Mouse (Mus musculus): ENCODE measurements around the gene Cfap52. TPM values are rescaled to one million over a fixed set of nuclear protein-coding genes. Genes with fewer than 3 reads are reported as not detected.
A peak's percentile ranks its signal among the peaks of the same experiment; 100 is the strongest.

The Cfap52 gene
- total RNA-seq, 1 experiment from 2014 or later, result not detected

DNA sequence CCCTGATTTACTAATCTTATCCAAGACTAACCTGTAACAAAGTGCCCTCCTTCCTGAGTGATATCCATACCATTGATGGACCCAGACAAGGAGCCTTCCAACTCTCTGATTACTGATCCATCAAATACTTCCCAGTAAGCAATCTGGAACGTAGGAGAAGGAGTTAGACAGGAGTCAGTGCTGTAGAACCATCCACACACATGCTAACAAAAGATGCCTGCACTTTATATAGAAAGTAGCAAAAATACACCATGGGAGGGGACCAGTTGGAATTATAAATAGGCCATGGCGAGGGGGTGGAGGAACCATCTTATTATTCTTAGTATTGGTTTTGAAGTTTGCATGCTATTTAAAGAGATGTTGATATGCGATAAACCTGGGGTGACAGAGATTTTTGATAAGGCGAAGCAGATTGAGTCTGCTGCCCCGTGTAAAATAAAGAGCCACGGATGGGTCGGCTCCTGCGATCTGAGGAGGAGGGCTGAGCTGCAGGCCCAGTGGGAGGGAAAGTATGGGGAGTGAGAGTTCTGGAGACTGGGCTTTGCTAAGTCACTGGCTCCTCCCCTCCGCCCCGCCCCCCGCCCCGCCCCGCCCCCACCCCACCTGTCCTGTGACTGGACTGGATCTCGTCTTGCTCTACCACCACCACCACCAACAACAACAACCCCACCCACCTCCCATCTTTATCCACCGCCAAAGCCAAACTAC lies 38.9 kb downstream of the Cfap52 start:
- DNase-seq, result no peak

GRCm38 (mm10) chr11:67925000-67925399 lies 40.5 kb downstream of the Cfap52 start:
- DNase-seq, result no peak

GRCm38 (mm10) chr11:67923720-67924119 lies 41.7 kb downstream of the Cfap52 start:
- no peak for DNase-seq

- peak; percentile 74 for DNase-seq
These were observed 42.7 kb downstream of the Cfap52 start for GRCm38 (mm10) chr11:67922755-67923125.

GRCm38 (mm10) chr11:67921827-67922754 lies 43.4 kb downstream of the Cfap52 start, which contains the start of gene Usp43:
Gene Usp43, minus strand, starts transcription at chr11:67922153.
- peak; percentile 78 for DNase-seq

GRCm38 (mm10) chr11:67921091-67921826 lies 44.2 kb downstream of the Cfap52 start:
- DNase-seq, result peak; percentile 61

DNA sequence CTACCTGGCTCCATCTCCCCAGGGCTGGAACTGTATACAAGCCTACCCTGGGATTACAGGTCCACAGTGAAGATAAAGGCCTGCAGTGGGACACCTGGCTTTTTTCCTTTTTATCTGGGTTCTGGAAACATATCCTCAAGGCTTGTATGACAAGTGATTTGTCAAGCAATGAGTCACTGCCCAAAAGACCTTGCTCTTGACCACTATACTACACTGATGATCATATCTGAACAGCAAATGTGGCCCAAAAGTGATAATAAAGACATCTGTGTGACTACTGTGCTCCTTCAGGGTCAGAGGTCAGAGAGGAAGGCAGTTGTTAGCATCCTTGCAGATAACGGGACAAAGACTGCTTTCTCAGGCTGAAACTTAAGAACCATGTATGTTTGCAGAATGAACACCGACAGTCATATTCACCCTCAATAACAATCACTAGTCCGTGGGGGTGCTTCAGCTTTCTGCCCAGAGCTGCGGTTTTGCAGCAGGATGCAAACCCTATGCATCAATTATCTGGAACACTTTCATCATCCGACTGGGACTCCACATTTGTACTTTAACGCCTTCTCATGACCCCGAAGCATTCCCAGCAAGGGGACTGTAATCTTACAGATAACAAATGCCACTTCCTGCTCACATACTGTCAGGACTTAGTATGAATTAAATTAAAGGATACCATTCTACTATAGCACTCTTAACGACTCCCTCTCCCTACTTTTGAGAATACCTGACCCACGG lies 45.1 kb downstream of the Cfap52 start:
- DNase-seq, result no peak

DNA sequence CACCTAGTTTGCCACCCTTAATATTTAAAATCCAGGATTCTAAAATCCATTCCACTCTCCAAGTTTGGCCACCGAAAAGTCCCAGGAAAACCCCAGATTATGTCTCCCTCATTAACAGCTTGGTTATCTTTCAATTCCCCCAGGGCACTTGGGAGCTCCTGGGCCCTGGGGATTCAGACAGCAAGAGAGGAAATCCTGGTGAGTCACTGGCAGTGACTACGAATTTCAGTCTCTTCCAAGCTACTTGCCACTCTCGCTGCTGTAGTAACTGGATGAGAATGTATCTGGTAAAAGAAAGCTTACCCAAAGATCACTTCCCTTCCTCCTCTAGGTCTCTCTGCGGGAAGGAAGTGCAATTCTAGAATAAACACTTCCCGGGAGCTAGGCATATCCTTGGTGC lies 45.9 kb downstream of the Cfap52 start:
- peak; percentile 9 for DNase-seq

DNA sequence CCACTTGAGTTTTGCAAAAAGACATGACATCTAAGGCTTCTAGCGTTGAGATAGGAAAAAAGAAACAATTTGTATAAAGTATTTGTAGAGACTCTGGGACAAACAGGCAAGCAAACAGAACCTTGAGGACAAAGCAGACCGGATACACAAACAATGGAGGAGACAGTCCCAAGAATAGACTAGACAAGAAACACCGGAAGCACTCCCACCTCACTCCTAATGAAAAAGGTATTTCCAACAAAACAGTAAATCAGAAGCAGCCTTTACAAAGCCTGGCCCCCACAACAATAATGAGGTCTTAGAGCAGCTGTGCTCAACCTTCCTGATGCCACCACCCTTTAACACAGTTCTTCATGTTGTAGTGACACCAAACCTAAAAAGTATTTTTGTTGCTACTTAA lies 48.3 kb downstream of the Cfap52 start:
- no peak for DNase-seq

GRCm38 (mm10) chr11:67911074-67911473 lies 54.4 kb downstream of the Cfap52 start:
- DNase-seq, result no peak

DNA sequence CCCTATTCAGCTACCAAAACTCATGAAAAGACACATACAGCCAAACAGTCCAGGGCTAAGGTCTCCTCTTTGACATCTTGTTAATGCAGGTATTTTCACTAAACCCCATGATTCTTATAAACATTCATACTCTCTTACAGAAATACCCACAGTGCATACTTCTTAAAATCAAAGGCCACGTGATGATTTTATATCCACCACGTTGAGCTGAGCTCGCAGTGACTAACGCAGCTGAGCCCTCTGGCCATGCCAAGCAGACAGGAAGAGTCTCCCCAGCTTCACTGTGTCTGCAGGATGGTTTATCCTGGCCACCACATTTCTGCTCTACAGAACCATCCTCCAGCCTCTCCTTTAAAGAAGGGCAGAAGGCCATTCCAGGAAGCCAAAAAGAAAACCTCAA lies 61.7 kb downstream of the Cfap52 start:
- no peak for DNase-seq

GRCm38 (mm10) chr11:67897064-67897560 lies 68.3 kb downstream of the Cfap52 start:
- DNase-seq, result peak; percentile 92

- no peak for DNase-seq
These were observed 69.8 kb downstream of the Cfap52 start for GRCm38 (mm10) chr11:67895641-67896040.

- no peak for DNase-seq
These were observed 76.9 kb downstream of the Cfap52 start for GRCm38 (mm10) chr11:67888521-67888920.

DNA sequence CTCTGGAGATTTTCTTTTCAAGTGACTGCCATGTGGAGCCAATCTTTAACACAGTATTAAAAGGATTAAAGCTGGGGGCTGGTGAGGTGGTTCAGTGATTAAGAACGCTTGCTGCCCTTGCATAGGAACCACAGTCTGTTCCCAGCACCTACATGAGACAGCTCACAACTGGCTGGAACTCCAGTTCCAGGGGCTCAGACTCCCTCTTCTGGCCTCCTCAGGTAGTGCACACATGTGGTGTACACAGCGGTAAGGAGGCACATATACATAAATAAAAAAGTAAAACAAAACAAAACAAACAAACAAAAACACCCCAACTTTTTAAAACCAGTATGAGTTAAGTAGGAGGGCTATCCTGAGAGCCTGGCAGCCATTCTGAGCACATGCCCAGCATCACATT lies 79.5 kb downstream of the Cfap52 start:
- DNase-seq, result no peak

Other genes starting within 250 kb of the Cfap52 start
- not detected in 2 replicates for gene Glp2r, start 194.5 kb downstream of the Cfap52 start, total RNA-seq (2021)
- not detected in 2 replicates for gene Gsg1l2, start 191.0 kb downstream of the Cfap52 start, total RNA-seq (2021)
- not detected in 2 replicates for gene Dhrs7c, start 167.5 kb downstream of the Cfap52 start, total RNA-seq (2021)
- gene Usp43, start 43.5 kb downstream of the Cfap52 start, total RNA-seq (2021), result 2.0 and 2.1 TPM in 2 replicates
- gene Stx8, start 542 bp upstream of the Cfap52 start, total RNA-seq (2021), result 28.5 and 35.5 TPM in 2 replicates